ENCODE assay signal across 1 mouse cellular context in genomic region chr10:118370443-118370842, GRCm38 (mm10).
TF ChIP-seq lines count a peak whose summit lies in the region.

No protein-coding gene starts in this region.

TF ChIP-seq in MEL, 35 proteins besides CTCF, POLR2A, EP300 and RAD21 (continued from another document):
- TF ChIP-seq BHLHE40 (IDR thresholded peaks at IDR 0.05; ENCODE audit: borderline replicate concordance, low read depth, low read length), result 0 out of 2 replicates have a peak, but pooled peaks have one; percentile 23
- 0 out of 2 replicates have a peak, but pooled peaks have one; percentile 24 for TF ChIP-seq MAX (IDR thresholded peaks at IDR 0.05; ENCODE audit: low read length)
